Mouse (Mus musculus) gastrocnemius, postnatal 25 days (tissue): ENCODE results near the gene Cmtm4. TPM values are rescaled to one million over a fixed set of nuclear protein-coding genes. Genes with fewer than 3 reads are reported as not detected.
"Not testable (repeated sequence)": the region's sequence is repeated elsewhere in the genome, so short reads cannot be mapped to it uniquely, and the experiment has no call there.

Experiments
- DNase-seq: peaks from one replicate; pipeline ENCODE4 v3.0.0; 2022
- total RNA-seq, 2 experiments: library from RNA; stranded (reverse); gene quantifications; 1 replicate in 1 of 2; 2 replicates in 1 of 2; pipeline ENCODE4 v1.2.3; 2021

Gene Cmtm4
- total RNA-seq, 2 experiments from 2014 or later = 3.7 to 4.1 TPM

GRCm38 (mm10) chr8:104339229-104339982 lies 56.2 kb downstream of the Cmtm4 start, which contains the start of gene Cmtm3:
Cmtm3 (plus strand) TSS chr8:104339410.
- peak; percentile 44 for DNase-seq

- no peak for DNase-seq
These were observed 57.7 kb downstream of the Cmtm4 start for GRCm38 (mm10) chr8:104337890-104338289.

- DNase-seq = no peak
These were observed 58.8 kb downstream of the Cmtm4 start for GRCm38 (mm10) chr8:104336806-104337205.

GRCm38 (mm10) chr8:104334196-104334595 lies 61.4 kb downstream of the Cmtm4 start:
- no peak for DNase-seq

- no peak for DNase-seq
These were observed 61.8 kb downstream of the Cmtm4 start for GRCm38 (mm10) chr8:104333786-104334185.

- DNase-seq = no peak
These were observed 62.7 kb downstream of the Cmtm4 start for GRCm38 (mm10) chr8:104332665-104333631.

GRCm38 (mm10) chr8:104321930-104322329 lies 73.7 kb downstream of the Cmtm4 start, which contains the start of gene Cmtm2b:
Cmtm2b (plus strand) TSS chr8:104322230.
- DNase-seq = not testable (repeated sequence)

GRCm38 (mm10) chr8:104321267-104321666 lies 74.3 kb downstream of the Cmtm4 start, which contains the start of gene Gm11020:
Gm11020 (plus strand) TSS chr8:104321567.
- not testable (repeated sequence) for DNase-seq

- DNase-seq = no peak
These were observed 82.3 kb downstream of the Cmtm4 start for GRCm38 (mm10) chr8:104313311-104313710.

- DNase-seq = not testable (repeated sequence)
These were observed 83.6 kb downstream of the Cmtm4 start for GRCm38 (mm10) chr8:104312023-104312422.

GRCm38 (mm10) chr8:104309441-104310155 lies 86.0 kb downstream of the Cmtm4 start, which contains the start of the genes Gm45711 and Cmtm1:
Gm45711 (minus strand) TSS chr8:104310081.
Cmtm1 (minus strand) TSS chr8:104310145.
- DNase-seq = peak; percentile 83

- DNase-seq = not testable (repeated sequence)
These were observed 87.3 kb downstream of the Cmtm4 start for GRCm38 (mm10) chr8:104308341-104308740.

- no peak for DNase-seq
These were observed 90.6 kb downstream of the Cmtm4 start for GRCm38 (mm10) chr8:104304962-104305361.

- DNase-seq = not testable (repeated sequence)
These were observed 93.1 kb downstream of the Cmtm4 start for GRCm38 (mm10) chr8:104302536-104302935.

GRCm38 (mm10) chr8:104301577-104301976 lies 94.0 kb downstream of the Cmtm4 start:
- DNase-seq = peak; percentile 8

Other genes with a start within 250 kb of the Cmtm4 start
- under 1 TPM; 0.27 to 0.31 TPM for gene Bean1, start 225.4 kb downstream of the Cmtm4 start, total RNA-seq
- 1 to 10 TPM; 2.7 to 3.8 TPM for gene Tk2, start 147.2 kb downstream of the Cmtm4 start, total RNA-seq
- gene Cklf, start 144.9 kb downstream of the Cmtm4 start, total RNA-seq = 1 to 10 TPM; 1.7 to 2.9 TPM
- gene Cmtm2a, start 102.6 kb downstream of the Cmtm4 start, total RNA-seq = not detected
- not detected for gene Gm45711, start 85.7 kb downstream of the Cmtm4 start, total RNA-seq
- gene Cmtm1, start 85.7 kb downstream of the Cmtm4 start, total RNA-seq = not detected
- gene Gm11020, start 74.2 kb downstream of the Cmtm4 start, total RNA-seq = not detected
- not detected for gene Cmtm2b, start 73.6 kb downstream of the Cmtm4 start, total RNA-seq
- gene Cmtm3, start 56.4 kb downstream of the Cmtm4 start, total RNA-seq = 10 to 100 TPM in 1 of 2 experiments, 1 to 10 TPM in 1; 8.5 to 10.3 TPM
- gene Dync1li2, start 47.2 kb upstream of the Cmtm4 start, total RNA-seq = 100 to 1,000 TPM in 1 of 2 experiments, 10 to 100 TPM in 1; 63.2 to 101 TPM
- under 1 TPM in 1 of 2 experiments, not detected in 1; 0.10 TPM for gene Terb1, start 114.1 kb upstream of the Cmtm4 start, total RNA-seq
- 10 to 100 TPM; 19.7 to 22.8 TPM for gene Nae1, start 138.8 kb upstream of the Cmtm4 start, total RNA-seq
- 1 to 10 TPM; 1.0 to 1.2 TPM for gene Car7, start 138.9 kb upstream of the Cmtm4 start, total RNA-seq
- 1 to 10 TPM; 2.8 to 2.9 TPM for gene Pdp2, start 195.6 kb upstream of the Cmtm4 start, total RNA-seq
- gene Cdh16, start 228.6 kb upstream of the Cmtm4 start, total RNA-seq = not detected
- gene Rrad, start 235.5 kb upstream of the Cmtm4 start, total RNA-seq = 1 to 10 TPM; 3.8 to 6.2 TPM
- 10 to 100 TPM; 27.3 to 33.1 TPM for gene Ciao2b, start 246.2 kb upstream of the Cmtm4 start, total RNA-seq